Mouse (Mus musculus): ENCODE results near the gene Cemip2. TPM values are rescaled to one million over a fixed set of nuclear protein-coding genes. Genes with fewer than 3 reads are reported as not detected.
A peak's percentile ranks its signal among the peaks of the same experiment; 100 is the strongest.

Cemip2 gene
- polyA plus RNA-seq, 1 experiment from 2014 or later, result 77.2 TPM

DNA sequence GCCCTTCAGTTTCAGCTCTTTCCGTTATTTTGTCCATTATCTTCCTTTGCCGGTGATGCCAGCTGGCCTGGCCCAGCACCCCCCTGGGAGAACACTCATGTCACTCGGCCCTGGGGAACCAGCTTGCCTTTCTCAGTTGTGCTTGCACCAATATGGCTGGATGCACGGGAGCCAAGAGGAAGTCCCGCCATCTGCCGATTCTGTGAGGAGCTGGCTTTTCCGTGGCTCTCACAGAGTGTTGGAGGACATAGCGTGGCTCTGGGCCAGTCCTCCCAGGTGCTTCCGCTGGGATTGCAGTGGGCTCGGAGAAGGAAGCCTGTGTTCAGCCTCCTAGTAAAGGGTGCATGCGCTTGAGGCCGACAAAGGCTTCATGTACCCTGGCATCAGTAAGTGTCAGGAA lies 36.0 kb upstream of the Cemip2 start:
- ATAC-seq (replicated peaks; ENCODE audit: low FRiP score), result no peak
- H3K9me3 ChIP-seq (ENCODE audit: control insufficient read depth, low read length), result no peaks in the 10 kb centered on the region
- H3K4me3 ChIP-seq (ENCODE audit: low read depth, low read length), result no peak overlapping the region
- H3K9ac ChIP-seq (ENCODE audit: low read length), result no peak overlapping the region
- H3K27ac ChIP-seq (ENCODE audit: low read depth, low read length), result no peak overlapping the region
- H3K4me1 ChIP-seq (replicated peaks; ENCODE audit: control insufficient read depth, insufficient read depth, low read length), result no peaks in the 10 kb centered on the region; the same call in 1 of the 2 replicates
- WGBS, result 87% methylated on average over 12 of the region's 12 CpGs
- H3K36me3 ChIP-seq (ENCODE audit: control insufficient read depth, insufficient read depth, low read length), result no peaks in the 10 kb centered on the region
- no peak for DNase-seq (ENCODE audit: low spot score)
- H3K4me2 ChIP-seq (ENCODE audit: low read depth, low read length, severe bottlenecking), result no peak overlapping the region
- H3K27me3 ChIP-seq (ENCODE audit: control insufficient read depth, insufficient read depth, low read length), result no peaks in the 10 kb centered on the region

DNA sequence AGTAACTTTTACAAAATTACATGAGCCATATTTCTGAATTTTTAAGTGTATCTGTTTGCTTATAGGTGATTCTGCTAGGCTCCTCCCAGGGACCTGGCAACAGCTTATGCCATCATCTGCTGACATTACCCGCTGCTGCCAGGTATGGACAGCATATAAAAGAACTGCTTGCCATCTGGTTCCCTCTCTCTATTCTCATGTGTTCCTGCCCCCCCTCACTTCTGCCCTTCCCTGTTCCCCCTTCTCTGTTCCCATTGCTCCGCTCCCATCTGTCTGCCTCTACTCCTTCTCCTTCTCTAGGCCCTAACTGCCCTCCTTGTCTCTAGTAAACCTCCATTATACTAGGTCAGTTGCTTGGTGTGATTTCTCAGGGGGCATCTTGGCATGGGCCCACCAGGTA lies 32.6 kb upstream of the Cemip2 start:
- Histone ChIP-seq H3K27me3 (ENCODE audit: control insufficient read depth, insufficient read depth, low read length) (no peaks in the 10 kb centered on the region), H3K9ac (ENCODE audit: low read length) (no peak overlapping the region), H3K4me2 (ENCODE audit: low read depth, low read length, severe bottlenecking) (no peak overlapping the region), H3K4me1 (replicated peaks; ENCODE audit: control insufficient read depth, insufficient read depth, low read length) (no peaks in the 10 kb centered on the region), H3K27ac (ENCODE audit: low read depth, low read length) (no peak overlapping the region), H3K4me3 (ENCODE audit: low read depth, low read length) (no peak overlapping the region), H3K36me3 (ENCODE audit: control insufficient read depth, insufficient read depth, low read length) (no peaks in the 10 kb centered on the region), H3K9me3 (ENCODE audit: control insufficient read depth, low read length) (no peaks in the 10 kb centered on the region)
- ATAC-seq (replicated peaks; ENCODE audit: low FRiP score) (no peak), DNase-seq (ENCODE audit: low spot score) (no peak)
- 91% methylated on average over 2 of the region's 2 CpGs for WGBS

DNA sequence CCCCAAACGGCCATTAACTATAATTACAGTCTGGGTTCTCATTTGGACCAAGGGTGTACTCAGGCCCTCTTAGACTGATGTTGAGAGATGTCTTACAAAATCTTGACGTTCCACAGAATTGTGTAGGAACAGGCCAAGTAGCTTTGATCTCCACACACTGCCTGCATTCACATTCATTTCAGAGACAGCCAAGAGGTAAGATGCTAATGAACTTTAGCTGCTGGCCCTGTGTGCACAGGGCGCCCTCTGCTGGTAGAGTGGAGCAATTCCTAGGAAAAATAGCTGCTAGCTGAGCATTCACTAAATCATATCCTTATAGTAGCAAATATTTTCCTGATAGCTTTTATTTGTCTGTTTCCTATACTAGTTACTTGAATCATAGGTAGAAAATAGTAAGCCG lies 30.8 kb upstream of the Cemip2 start:
- Histone ChIP-seq H3K4me1 (replicated peaks; ENCODE audit: control insufficient read depth, insufficient read depth, low read length) (no peaks in the 10 kb centered on the region), H3K36me3 (ENCODE audit: control insufficient read depth, insufficient read depth, low read length) (no peaks in the 10 kb centered on the region), H3K4me3 (ENCODE audit: low read depth, low read length) (no peak overlapping the region), H3K27ac (ENCODE audit: low read depth, low read length) (no peak overlapping the region), H3K27me3 (ENCODE audit: control insufficient read depth, insufficient read depth, low read length) (no peaks in the 10 kb centered on the region), H3K9ac (ENCODE audit: low read length) (no peak overlapping the region), H3K9me3 (ENCODE audit: control insufficient read depth, low read length) (no peaks in the 10 kb centered on the region), H3K4me2 (ENCODE audit: low read depth, low read length, severe bottlenecking) (no peak overlapping the region)
- whole genome bisulfite sequencing, result 27% methylated on average over 4 of the region's 4 CpGs
- peak; percentile 77 for DNase-seq (ENCODE audit: low spot score)
- ATAC-seq (replicated peaks; ENCODE audit: low FRiP score), result no peak

DNA sequence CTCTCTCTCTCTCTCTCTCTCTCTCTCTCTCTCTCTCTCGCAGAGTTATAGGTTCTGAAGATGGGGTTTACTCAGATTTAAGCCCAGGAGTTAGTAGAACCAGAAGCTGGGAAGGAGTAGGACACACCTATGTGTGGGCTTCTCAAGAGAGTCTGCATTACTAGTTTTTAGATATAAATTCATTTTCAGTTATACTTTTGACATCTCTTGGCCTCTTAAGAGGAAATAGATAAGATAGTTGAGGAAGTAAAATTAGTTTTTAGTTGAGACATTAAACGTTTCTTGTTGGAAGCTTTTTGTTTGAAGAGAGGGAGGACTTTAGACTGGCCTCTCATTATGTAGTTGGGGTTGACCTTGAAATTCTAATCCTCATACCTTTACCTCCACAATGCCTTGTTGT lies 28.0 kb upstream of the Cemip2 start:
- no peak for DNase-seq (ENCODE audit: low spot score)
- Histone ChIP-seq H3K27me3 (ENCODE audit: control insufficient read depth, insufficient read depth, low read length) (no peaks in the 10 kb centered on the region), H3K27ac (ENCODE audit: low read depth, low read length) (no peak overlapping the region), H3K4me3 (ENCODE audit: low read depth, low read length) (no peak overlapping the region), H3K9ac (ENCODE audit: low read length) (no peak overlapping the region), H3K4me2 (ENCODE audit: low read depth, low read length, severe bottlenecking) (no peak overlapping the region), H3K9me3 (ENCODE audit: control insufficient read depth, low read length) (no peaks in the 10 kb centered on the region), H3K36me3 (ENCODE audit: control insufficient read depth, insufficient read depth, low read length) (no peaks in the 10 kb centered on the region), H3K4me1 (replicated peaks; ENCODE audit: control insufficient read depth, insufficient read depth, low read length) (no peaks in the 10 kb centered on the region)
- WGBS, result 60% methylated on average over 2 of the region's 2 CpGs
- ATAC-seq (replicated peaks; ENCODE audit: low FRiP score), result no peak

DNA sequence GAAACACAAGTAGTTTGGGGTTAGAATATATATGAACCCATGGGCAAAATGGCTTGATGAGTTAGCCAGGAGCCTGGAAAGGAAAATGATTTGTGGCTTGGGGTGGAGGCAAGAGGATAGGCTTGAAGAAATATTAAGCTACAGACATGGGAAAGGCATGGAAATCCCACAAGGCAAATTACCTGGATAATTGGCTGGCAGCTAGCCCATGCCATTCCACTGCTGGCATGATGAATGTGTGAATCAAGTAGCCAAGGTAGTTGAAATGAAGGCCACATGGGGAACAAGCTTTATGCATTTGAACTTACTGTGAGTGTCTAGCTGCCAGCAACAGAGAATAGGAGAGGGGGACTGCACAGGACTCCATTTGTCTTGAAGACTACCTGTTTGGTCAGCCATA lies 16.5 kb upstream of the Cemip2 start:
- Histone ChIP-seq H3K4me2 (ENCODE audit: low read depth, low read length, severe bottlenecking) (no peak overlapping the region), H3K9me3 (ENCODE audit: control insufficient read depth, low read length) (no peaks in the 10 kb centered on the region), H3K27ac (ENCODE audit: low read depth, low read length) (no peak overlapping the region), H3K4me1 (replicated peaks; ENCODE audit: control insufficient read depth, insufficient read depth, low read length) (no peaks in the 10 kb centered on the region), H3K27me3 (ENCODE audit: control insufficient read depth, insufficient read depth, low read length) (no peaks in the 10 kb centered on the region), H3K36me3 (ENCODE audit: control insufficient read depth, insufficient read depth, low read length) (no peaks in the 10 kb centered on the region), H3K4me3 (ENCODE audit: low read depth, low read length) (no peak overlapping the region), H3K9ac (ENCODE audit: low read length) (no peak overlapping the region)
- ATAC-seq (replicated peaks; ENCODE audit: low FRiP score), result no peak
- DNase-seq (ENCODE audit: low spot score), result no peak

DNA sequence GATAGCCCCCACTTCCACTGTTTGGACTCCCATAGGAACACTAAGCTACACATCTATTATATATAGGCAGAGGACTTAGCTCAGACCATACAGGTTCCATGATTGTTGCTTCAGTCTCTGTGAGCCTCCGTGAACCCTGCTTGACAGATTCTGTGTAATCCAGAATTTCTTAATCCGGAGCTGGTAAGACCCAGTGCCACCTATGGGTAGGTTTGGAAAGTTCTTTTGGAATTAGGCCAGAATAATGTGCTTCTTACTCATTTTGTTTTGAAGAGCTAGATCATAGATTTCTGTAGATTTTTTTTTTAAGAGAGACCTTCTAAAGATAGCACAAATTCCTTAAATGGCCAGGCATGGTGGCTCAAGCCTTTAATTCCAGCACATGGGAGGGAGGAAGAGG lies 14.1 kb upstream of the Cemip2 start:
- Histone ChIP-seq H3K4me2 (ENCODE audit: low read depth, low read length, severe bottlenecking) (no peak overlapping the region), H3K27me3 (ENCODE audit: control insufficient read depth, insufficient read depth, low read length) (no peaks in the 10 kb centered on the region), H3K36me3 (ENCODE audit: control insufficient read depth, insufficient read depth, low read length) (no peaks in the 10 kb centered on the region), H3K9me3 (ENCODE audit: control insufficient read depth, low read length) (no peaks in the 10 kb centered on the region), H3K27ac (ENCODE audit: low read depth, low read length) (no peak overlapping the region), H3K9ac (ENCODE audit: low read length) (no peak overlapping the region), H3K4me1 (replicated peaks; ENCODE audit: control insufficient read depth, insufficient read depth, low read length) (no peaks in the 10 kb centered on the region), H3K4me3 (ENCODE audit: low read depth, low read length) (no peak overlapping the region)
- no peak for DNase-seq (ENCODE audit: low spot score)
- ATAC-seq (replicated peaks; ENCODE audit: low FRiP score), result no peak
- 83% methylated on average over 2 of the region's 2 CpGs for WGBS

DNA sequence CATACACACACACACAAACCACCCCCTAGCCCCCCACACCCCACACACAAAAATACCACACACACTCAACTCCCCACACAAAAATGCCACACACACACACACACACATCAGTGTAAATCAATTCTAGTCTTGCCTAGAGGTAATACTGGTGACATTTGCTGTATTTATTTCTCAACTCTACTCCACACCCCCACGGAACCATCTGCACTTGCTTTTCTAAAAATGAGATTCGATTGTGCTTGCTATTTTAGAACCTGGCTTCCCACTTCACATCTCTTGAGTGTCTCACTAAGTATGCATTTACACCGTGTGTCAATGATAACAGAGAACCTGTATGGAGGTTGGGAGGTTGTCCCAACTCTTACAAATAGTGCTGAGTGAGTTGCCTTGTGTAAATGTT lies 13.4 kb upstream of the Cemip2 start:
- Histone ChIP-seq H3K9me3 (ENCODE audit: control insufficient read depth, low read length) (no peaks in the 10 kb centered on the region), H3K27ac (ENCODE audit: low read depth, low read length) (no peak overlapping the region), H3K4me3 (ENCODE audit: low read depth, low read length) (no peak overlapping the region), H3K27me3 (ENCODE audit: control insufficient read depth, insufficient read depth, low read length) (no peaks in the 10 kb centered on the region), H3K4me2 (ENCODE audit: low read depth, low read length, severe bottlenecking) (no peak overlapping the region), H3K9ac (ENCODE audit: low read length) (no peak overlapping the region), H3K4me1 (replicated peaks; ENCODE audit: control insufficient read depth, insufficient read depth, low read length) (no peaks in the 10 kb centered on the region), H3K36me3 (ENCODE audit: control insufficient read depth, insufficient read depth, low read length) (no peaks in the 10 kb centered on the region)
- 90% methylated on average over 3 of the region's 3 CpGs for WGBS
- DNase-seq (ENCODE audit: low spot score) (no peak), ATAC-seq (replicated peaks; ENCODE audit: low FRiP score) (no peak)

DNA sequence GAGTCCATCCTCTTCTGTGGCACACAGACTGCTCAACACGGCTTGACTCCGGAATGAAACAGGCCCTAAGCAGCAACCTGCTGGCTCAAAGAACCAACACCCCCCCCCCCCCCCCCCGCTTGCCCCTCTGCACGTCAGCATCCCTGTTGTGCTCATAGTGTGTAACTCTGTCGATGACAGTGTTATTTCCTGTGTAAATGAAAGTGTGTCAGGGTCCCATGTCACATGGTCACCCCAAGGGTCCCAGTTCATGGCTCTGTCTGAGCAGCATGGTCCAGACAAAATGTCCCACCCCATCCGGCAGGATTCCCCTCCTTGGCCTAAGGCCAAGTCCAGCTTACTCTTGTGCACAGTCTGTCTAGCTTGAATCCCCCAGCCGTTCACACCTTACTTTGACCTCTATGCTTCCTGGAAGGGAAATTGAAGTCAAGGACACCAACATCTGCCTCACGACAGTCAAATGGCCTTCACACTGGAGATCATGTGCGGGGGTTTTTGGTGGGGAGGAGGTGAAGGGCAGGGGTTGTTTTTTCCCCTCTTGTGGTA lies 10.6 kb upstream of the Cemip2 start:
- Histone ChIP-seq H3K27me3 (ENCODE audit: control insufficient read depth, insufficient read depth, low read length) (no peaks in the 10 kb centered on the region), H3K4me1 (replicated peaks; ENCODE audit: control insufficient read depth, insufficient read depth, low read length) (no peaks in the 10 kb centered on the region), H3K27ac (ENCODE audit: low read depth, low read length) (no peak overlapping the region), H3K4me3 (ENCODE audit: low read depth, low read length) (no peak overlapping the region), H3K9ac (ENCODE audit: low read length) (no peak overlapping the region), H3K36me3 (ENCODE audit: control insufficient read depth, insufficient read depth, low read length) (no peaks in the 10 kb centered on the region), H3K4me2 (ENCODE audit: low read depth, low read length, severe bottlenecking) (no peak overlapping the region), H3K9me3 (ENCODE audit: control insufficient read depth, low read length) (no peaks in the 10 kb centered on the region)
- ATAC-seq (replicated peaks; ENCODE audit: low FRiP score) (no peak), DNase-seq (ENCODE audit: low spot score) (no peak)
- WGBS, result 88% methylated on average over 9 of the region's 9 CpGs

DNA sequence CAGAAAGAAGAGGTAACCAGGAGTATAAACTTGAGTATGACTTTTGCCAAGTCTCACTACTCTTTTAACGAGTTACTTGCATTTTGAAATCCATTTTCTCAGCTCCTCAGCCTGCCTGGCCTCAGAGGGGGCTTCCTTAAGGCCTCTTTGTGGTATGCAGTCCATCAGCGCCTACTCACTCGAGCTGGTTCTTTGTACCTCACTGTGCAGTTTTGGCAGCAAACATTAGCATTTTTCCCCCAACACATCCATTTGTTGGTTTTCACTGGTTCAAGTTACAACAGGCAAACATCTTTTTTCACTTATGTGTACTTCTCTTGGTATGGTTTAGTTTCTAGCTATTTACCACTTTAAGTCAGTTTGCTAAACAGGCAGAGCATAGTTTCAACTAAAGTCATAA lies 8.3 kb upstream of the Cemip2 start:
- no peaks in the 10 kb centered on the region for H3K9me3 ChIP-seq (ENCODE audit: control insufficient read depth, low read length)
- DNase-seq (ENCODE audit: low spot score) (no peak), ATAC-seq (replicated peaks; ENCODE audit: low FRiP score) (no peak)
- H3K9ac ChIP-seq (ENCODE audit: low read length), result no peak overlapping the region
- no peak overlapping the region for H3K4me3 ChIP-seq (ENCODE audit: low read depth, low read length)
- no peak overlapping the region for H3K4me2 ChIP-seq (ENCODE audit: low read depth, low read length, severe bottlenecking)
- H3K27me3 ChIP-seq (ENCODE audit: control insufficient read depth, insufficient read depth, low read length), result no peaks in the 10 kb centered on the region
- no peaks in the 10 kb centered on the region for H3K36me3 ChIP-seq (ENCODE audit: control insufficient read depth, insufficient read depth, low read length)
- H3K4me1 ChIP-seq (replicated peaks; ENCODE audit: control insufficient read depth, insufficient read depth, low read length), result no peaks in the 10 kb centered on the region
- H3K27ac ChIP-seq (ENCODE audit: low read depth, low read length), result no peak overlapping the region
- WGBS, result 82% methylated on average over 3 of the region's 3 CpGs

Measured in forebrain, embryonic 11.5 days (tissue).